Mouse (Mus musculus) forebrain, embryonic 11.5 days (tissue): ENCODE data around the gene Bcap31. TPM values are rescaled to one million over a fixed set of nuclear protein-coding genes. Genes with fewer than 3 reads are reported as not detected.

ENCODE experiments used
- ATAC-seq: fragments of 200-750 bp; cut with Nextera tagmentation; replicated peaks from 2 replicates; pipeline ENCODE4 v1.8.0; 2017; ENCODE audit warnings: moderate TSS enrichment; ENCODE audit not compliant: low FRiP score
- DNase-seq: peaks from one replicate; pipeline ENCODE4 v3.0.0-alpha.2; 2017; ENCODE audit warnings: low spot score
- H3K27ac ChIP-seq: fragments of 300-500 bp; sonication (generic); 2 replicates; pipeline ENCODE4 v1.5.1; 2014; ENCODE audit warnings: low read depth, low read length
- H3K27me3 ChIP-seq: fragments of 300-500 bp; sonication (generic); 2 replicates; pipeline ENCODE4 v1.6.1; 2014; ENCODE audit warnings: mild to moderate bottlenecking, low read length, mixed read lengths; ENCODE audit not compliant: control insufficient read depth, insufficient read depth
- H3K36me3 ChIP-seq: fragments of 300-500 bp; sonication (generic); 2 replicates; pipeline ENCODE4 v1.6.1; 2014; ENCODE audit warnings: mild to moderate bottlenecking, low read length, moderate library complexity, mixed read lengths; ENCODE audit not compliant: control insufficient read depth, insufficient read depth
- H3K4me1 ChIP-seq: fragments of 300-500 bp; sonication (generic); replicated peaks from 2 replicates; pipeline ENCODE4 v1.6.1; 2014; ENCODE audit warnings: low read length, mixed read lengths; ENCODE audit not compliant: control insufficient read depth, insufficient read depth
- H3K4me2 ChIP-seq: fragments of 300-500 bp; sonication (generic); 2 replicates; pipeline ENCODE4 v1.6.1; 2014; ENCODE audit warnings: low read depth, mild to moderate bottlenecking, low read length, moderate library complexity, mixed read lengths; ENCODE audit not compliant: severe bottlenecking
- H3K4me3 ChIP-seq: fragments of 300-500 bp; sonication (generic); 2 replicates; pipeline ENCODE4 v1.5.1; 2014; ENCODE audit warnings: low read depth, low read length
- H3K9ac ChIP-seq: fragments of 300-500 bp; sonication (generic); 2 replicates; pipeline ENCODE4 v1.6.1; 2014; ENCODE audit warnings: low read length
- H3K9me3 ChIP-seq: fragments of 300-500 bp; sonication (generic); 2 replicates; pipeline ENCODE4 v1.6.1; 2016; ENCODE audit warnings: low read length, mixed read lengths; ENCODE audit not compliant: control insufficient read depth
- WGBS: fragments of 180-500 bp; shearing (Covaris S2); extraction: QIAGEN DNeasy Blood & Tissue Kit; methylation state at CpG from one replicate; pipeline ENCODE4 v1.1.7; 2014; 5-methylcytosine and 5-hydroxymethylcytosine counted together
- polyA plus RNA-seq: library from polyadenylated mRNA; unstranded; fragments of >200 nt; fragmentation: Nextera tagmentation; extraction: Ambion mirVana; gene quantifications from 2 replicates; pipeline ENCODE4 v1.2.1, GENCODE M21; 2014

The Bcap31 gene
- polyA plus RNA-seq, 1 experiment from 2014 or later = 135 TPM

- Histone ChIP-seq H3K9me3 (no peaks in the 10 kb centered on the region), H3K27me3 (no peaks in the 10 kb centered on the region), H3K4me3 (no peak overlapping the region), H3K9ac (no peak overlapping the region), H3K4me1 (no peaks in the 10 kb centered on the region), H3K36me3 (no peaks in the 10 kb centered on the region), H3K27ac (no peak overlapping the region), H3K4me2 (no peak overlapping the region)
- ATAC-seq (peak; percentile 49; the same call in 1 of the 2 replicates), DNase-seq (peak; percentile 78)
- WGBS = 11% methylated on average over 6 of the region's 6 CpGs
Observed at GRCm38 (mm10) chrX:73654177-73654576, 61.8 kb downstream of the Bcap31 start.

GRCm38 (mm10) chrX:73653392-73653791 is 62.6 kb downstream of the Bcap31 start:
- H3K9me3 ChIP-seq = no peaks in the 10 kb centered on the region
- no peak for ATAC-seq
- H3K4me1 ChIP-seq = no peaks in the 10 kb centered on the region
- DNase-seq = no peak
- 86% methylated on average over 6 of the region's 6 CpGs for WGBS
- no peak overlapping the region for H3K4me3 ChIP-seq
- H3K27ac ChIP-seq = no peak overlapping the region
- H3K36me3 ChIP-seq = no peaks in the 10 kb centered on the region
- H3K4me2 ChIP-seq = no peak overlapping the region
- H3K9ac ChIP-seq = no peak overlapping the region
- H3K27me3 ChIP-seq = no peaks in the 10 kb centered on the region

GRCm38 (mm10) chrX:73650869-73651268 is 65.1 kb downstream of the Bcap31 start:
- ATAC-seq (no peak), DNase-seq (no peak)
- H3K27me3 ChIP-seq = no peaks in the 10 kb centered on the region
- H3K9me3 ChIP-seq = no peaks in the 10 kb centered on the region
- 81% methylated on average over 3 of the region's 3 CpGs for WGBS
- no peaks in the 10 kb centered on the region for H3K4me1 ChIP-seq
- H3K9ac ChIP-seq = no peak overlapping the region
- no peak overlapping the region for H3K4me2 ChIP-seq
- H3K27ac ChIP-seq = no peak overlapping the region
- H3K36me3 ChIP-seq = no peaks in the 10 kb centered on the region
- H3K4me3 ChIP-seq = no peak overlapping the region

GRCm38 (mm10) chrX:73645121-73645520 is 70.9 kb downstream of the Bcap31 start:
- Histone ChIP-seq H3K4me2 (no peak overlapping the region), H3K9me3 (no peaks in the 10 kb centered on the region), H3K4me3 (no peak overlapping the region), H3K9ac (no peak overlapping the region), H3K4me1 (no peaks in the 10 kb centered on the region), H3K27me3 (peaks cover 9% of the 10 kb centered on the region; the same call in 1 of the 2 replicates), H3K36me3 (no peaks in the 10 kb centered on the region), H3K27ac (no peak overlapping the region)
- WGBS = 23% methylated on average over 4 of the region's 4 CpGs
- ATAC-seq = no peak
- no peak for DNase-seq

DNA sequence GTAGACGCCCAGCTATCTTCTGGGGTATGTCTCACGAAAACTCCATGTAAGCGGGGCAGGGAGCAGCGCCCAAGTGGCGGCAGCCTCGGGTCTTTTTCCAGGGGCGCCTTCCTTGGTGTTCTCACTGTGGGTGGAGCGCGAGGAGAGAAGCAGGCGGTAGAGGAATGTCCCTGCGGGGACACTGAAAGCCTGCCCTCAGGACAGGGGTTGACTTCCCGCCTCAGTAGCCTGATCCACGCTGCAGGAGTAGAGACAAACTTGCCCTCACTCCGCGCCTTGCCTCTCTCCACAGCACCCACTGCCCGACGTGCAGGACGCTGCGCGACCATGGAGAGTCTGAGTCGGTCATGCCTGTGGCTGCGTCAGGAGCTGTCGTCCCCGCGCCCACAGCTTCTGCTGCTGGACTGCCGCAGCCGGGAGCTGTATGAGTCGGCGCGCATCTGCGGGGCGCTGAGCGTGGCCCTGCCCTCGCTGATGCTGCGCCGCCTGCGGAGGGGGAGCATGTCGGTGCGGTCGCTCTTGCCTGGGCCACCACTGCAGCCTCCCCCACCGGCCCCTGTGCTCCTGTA is 76.0 kb downstream of the Bcap31 start:
- Histone ChIP-seq H3K4me2 (peak overlapping the region; percentile 49), H3K4me1 (no peaks in the 10 kb centered on the region), H3K27ac (no peak overlapping the region), H3K4me3 (peak overlapping the region; percentile 27), H3K36me3 (no peaks in the 10 kb centered on the region), H3K9ac (no peak overlapping the region; the same call in 1 of the 2 replicates), H3K27me3 (peaks cover 35% of the 10 kb centered on the region), H3K9me3 (no peaks in the 10 kb centered on the region)
- 0 out of 2 replicates have a peak, but pooled peaks have one; percentile 16 for ATAC-seq
- 13% methylated on average over 34 of the region's 41 CpGs for WGBS
- peak; percentile 60 for DNase-seq

DNA sequence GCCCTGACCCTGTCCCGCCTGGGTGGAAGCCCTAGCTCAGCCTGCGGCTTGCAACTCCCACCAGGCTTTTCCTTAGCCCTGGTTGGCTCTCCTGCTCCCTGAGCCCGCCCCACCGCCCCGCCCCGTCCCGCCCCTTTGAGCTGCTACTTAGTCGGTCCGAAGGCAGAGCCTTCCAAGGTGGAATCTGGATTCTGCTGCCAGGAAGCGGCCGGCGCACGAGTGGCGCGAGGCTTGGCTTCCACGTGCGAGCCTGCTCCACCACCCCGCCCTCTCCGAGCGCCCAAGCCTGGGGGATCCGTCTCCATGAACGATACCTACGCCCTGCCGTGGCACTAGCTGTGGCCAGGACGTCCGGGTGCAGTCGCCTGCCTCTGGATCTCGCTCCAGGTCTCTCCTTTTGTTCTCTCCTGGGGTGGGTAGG is 76.7 kb downstream of the Bcap31 start, which contains the start of gene Dusp9:
Dusp9 (plus strand) TSS at position 165 of the 421 bp plus-strand sequence.
- no peaks in the 10 kb centered on the region for H3K9me3 ChIP-seq
- peaks cover 35% of the 10 kb centered on the region for H3K27me3 ChIP-seq
- no peaks in the 10 kb centered on the region for H3K36me3 ChIP-seq
- ATAC-seq (peak; percentile 82), DNase-seq (peak; percentile 81)
- H3K9ac ChIP-seq = no peak within 1 kb of the TSS; the same call in none of the 2 replicates
- no peak within 1 kb of the TSS for H3K27ac ChIP-seq
- 10% methylated on average over 24 of the region's 28 CpGs for WGBS
- H3K4me2 ChIP-seq = peak within 1 kb of the TSS; percentile 49
- peak within 1 kb of the TSS; percentile 27 for H3K4me3 ChIP-seq
- H3K4me1 ChIP-seq = no peaks in the 10 kb centered on the region

DNA sequence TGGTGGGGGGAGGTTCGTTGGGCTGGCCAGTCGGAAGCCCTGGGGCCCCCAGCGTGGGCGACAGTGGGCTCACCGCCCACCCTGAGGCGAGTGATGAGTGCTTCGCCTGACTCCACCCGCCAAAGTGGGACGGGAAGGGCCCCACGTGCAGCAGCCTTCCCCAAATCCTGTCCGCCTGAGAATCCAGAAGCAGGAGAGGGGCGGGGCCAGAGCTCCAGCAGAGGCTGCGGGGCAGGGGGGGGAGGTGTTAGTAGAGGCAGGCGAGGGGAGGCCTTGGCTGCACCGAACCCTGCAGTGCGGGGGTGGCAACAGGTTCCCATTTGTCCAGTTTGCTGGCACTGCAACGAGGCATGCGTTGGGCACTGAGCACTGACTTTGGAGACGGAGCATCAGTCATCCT is 78.6 kb downstream of the Bcap31 start:
- Histone ChIP-seq H3K4me3 (peak overlapping the region; percentile 19; the same call in 1 of the 2 replicates), H3K27me3 (peaks cover 35% of the 10 kb centered on the region), H3K27ac (no peak overlapping the region), H3K36me3 (no peaks in the 10 kb centered on the region), H3K9me3 (no peaks in the 10 kb centered on the region), H3K4me2 (peak overlapping the region; percentile 52), H3K4me1 (no peaks in the 10 kb centered on the region), H3K9ac (no peak overlapping the region)
- WGBS = 22% methylated on average over 18 of the region's 19 CpGs
- DNase-seq = no peak
- ATAC-seq = no peak
